Mouse (Mus musculus): ENCODE results near the gene Fam170b. TPM values are rescaled to one million over a fixed set of nuclear protein-coding genes. Genes with fewer than 3 reads are reported as not detected.

The Fam170b gene
- total RNA-seq, 2 experiments from 2014 or later = not detected

DNA sequence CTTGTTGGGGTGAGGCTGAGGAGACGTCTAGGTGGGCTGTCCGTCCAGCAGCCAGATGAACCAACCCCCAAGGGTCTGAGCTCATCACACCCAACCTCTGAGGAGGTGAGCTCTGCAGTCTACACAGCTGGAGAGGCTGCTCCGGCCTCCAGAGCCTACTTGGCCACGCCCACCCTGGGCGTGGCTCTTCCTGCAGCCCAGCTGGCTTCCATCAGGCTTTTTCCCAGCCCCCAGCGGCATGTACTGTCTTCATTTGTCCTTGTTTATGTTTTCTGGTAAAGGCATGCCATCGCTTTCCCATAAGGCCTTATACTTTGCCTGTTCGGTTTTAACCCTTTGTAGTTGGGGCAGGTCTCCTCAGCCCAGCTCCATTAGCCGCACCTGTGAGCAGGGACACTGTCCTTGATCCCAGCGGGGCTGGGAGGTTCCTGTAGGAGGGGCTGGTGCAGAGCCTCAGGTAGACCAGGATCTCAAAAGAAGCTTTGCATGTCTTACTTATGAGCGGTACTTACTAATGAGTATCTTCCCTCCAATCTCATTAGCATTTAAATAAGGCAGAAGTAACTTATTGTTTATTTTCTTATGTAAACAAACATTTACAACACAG is 8.2 kb upstream of the Fam170b start:
- DNase-seq = peak; percentile 68 to 74
- intact Hi-C loops (cut with DNase I) = no loop called here

- intact Hi-C loops (cut with DNase I) = no loop called here
- peak; percentile 63 to 66 for DNase-seq
These were observed 6.6 kb upstream of the Fam170b start for GRCm38 (mm10) chr14:32827165-32827564.

DNA sequence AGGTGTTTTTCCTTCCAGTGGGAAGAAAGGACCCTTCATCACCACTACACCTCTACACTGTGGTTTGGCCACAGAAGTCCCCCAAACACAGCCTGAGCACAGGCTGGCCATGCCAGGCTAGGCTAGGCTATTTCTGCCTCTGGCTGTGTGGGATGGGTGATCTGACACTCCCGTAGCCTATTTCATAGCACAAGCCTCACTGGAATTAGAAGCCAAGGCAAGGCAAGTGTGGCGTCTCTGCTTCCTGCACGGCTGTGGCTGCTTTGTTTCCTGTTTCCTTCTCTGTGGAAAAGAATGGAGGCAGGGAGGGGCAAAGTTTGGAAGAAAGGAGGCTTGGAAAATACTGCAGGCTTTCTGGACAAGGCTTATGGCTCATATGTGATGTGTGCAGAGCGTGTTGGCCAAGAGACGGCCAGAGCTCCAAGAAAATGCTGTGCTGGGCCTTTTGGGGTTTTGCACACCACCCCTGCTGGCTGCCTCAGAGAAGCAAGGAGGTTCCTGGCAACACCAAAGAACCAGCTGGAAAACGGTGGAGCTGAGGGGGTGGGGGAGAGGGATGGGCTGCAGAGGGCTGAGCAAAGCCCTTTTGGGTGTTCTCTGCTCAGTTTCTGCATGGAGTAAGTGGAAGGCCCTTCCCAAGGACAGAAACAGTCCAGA is 5.6 kb upstream of the Fam170b start:
- intact Hi-C loops (cut with DNase I) = no loop called here
- peak; percentile 59 to 61 for DNase-seq

DNA sequence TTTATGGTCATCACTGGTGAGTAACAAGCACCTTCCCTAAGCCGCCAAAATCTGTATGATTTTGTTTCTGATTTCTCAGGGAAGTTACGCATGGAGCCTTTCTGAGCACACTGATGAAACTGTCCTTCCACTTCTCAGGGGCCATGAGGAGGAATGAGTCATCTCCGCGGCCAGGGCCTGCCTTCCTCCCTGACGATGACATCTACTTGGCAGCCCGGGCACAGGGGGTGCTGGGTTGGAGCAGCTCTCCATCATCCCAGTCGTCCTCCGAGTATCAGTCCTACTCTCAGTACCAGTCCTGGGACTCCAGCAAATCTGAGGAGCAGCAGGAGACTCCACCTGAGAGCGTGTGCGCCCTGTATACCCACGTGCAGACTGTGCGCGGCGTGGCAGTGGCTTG is 1.4 kb downstream of the Fam170b start:
- no peak for DNase-seq
- intact Hi-C loops (cut with DNase I) = no loop called here

DNA sequence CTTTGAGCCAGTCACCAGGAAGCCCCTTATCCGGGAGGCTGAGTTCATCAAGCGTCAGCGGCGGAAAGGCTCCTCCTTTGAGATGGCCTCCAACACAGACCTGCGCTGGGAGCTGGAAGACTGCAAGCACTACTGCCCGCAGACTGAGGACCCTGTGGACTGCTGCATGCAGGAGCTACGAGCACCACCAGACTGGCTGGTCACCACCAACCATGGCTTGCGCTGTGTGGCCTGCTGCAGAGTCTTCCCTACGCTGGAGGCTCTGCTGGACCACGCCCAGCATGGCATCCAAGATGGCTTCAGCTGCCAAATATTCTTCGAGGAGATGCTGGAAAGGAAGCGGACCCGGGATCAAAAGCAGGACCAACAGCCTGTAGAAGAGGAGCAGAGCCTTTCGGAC is 1.8 kb downstream of the Fam170b start:
- intact Hi-C loops (cut with DNase I) = no loop called here
- DNase-seq = no peak

GRCm38 (mm10) chr14:32836191-32836590 is 2.4 kb downstream of the Fam170b start:
- DNase-seq = no peak
- intact Hi-C loops (cut with DNase I) = no loop called here

DNA sequence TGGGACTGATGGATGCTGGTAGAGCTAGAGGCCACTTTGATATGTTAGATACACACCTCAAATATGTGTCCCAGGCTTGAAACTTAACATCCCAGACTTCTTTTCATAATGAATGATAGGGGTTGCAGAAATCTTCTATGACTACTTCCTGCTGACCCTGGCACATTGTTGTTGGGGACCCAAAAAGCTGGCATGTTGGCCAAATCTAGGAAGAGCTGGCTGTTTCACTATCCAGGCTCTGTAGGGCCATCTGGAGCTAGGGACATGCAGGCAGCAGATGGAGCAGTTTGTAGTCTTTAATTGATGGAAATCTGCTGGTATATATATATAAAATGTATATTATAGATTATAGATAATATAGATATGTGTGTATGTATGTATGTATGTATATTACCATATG is 8.3 kb downstream of the Fam170b start:
- DNase-seq = no peak
- intact Hi-C loops (cut with DNase I) = no loop called here

GRCm38 (mm10) chr14:32854059-32854458 is 20.3 kb downstream of the Fam170b start:
- intact Hi-C loops (cut with DNase I) = no loop called here
- no peak for DNase-seq

- intact Hi-C loops (cut with DNase I) = loop anchor here (5.0 kb wide), 1 partner anchor 84 kb away; no protein-coding TSS in a partner anchor
- no peak for DNase-seq
These were observed 22.5 kb downstream of the Fam170b start for GRCm38 (mm10) chr14:32856246-32856645.

DNA sequence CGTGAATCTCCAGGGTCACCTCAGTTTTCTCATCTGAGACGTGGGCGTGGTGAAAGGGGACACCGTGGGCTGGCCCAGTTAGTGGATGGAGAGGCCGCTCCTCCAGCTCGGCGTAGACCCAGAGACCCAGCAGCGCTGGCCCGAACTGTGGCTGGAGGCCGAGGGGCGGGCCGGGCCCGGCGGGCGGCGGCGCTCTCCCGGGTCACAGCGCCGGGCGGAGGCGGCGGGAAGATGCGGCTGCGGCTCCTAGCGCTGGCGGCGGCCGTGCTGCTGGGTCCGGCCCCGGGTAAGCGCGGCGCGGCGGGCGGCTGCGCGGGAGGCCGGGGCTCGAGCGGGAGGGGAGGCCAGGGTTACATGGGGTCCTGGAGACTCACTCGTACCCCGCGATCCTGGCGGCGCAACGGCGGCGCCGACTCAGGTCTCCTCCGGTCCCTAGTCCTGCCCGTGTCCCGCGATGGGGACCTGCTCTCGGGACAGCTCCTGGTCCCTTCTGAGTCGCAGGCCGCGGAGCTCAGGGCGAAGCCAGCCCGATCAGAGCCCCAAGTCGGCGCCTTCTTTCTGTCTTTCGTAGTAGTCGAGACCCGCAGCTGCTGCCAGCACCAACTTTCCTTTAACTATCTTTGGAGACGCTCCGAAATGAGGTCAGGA is 23.0 kb downstream of the Fam170b start, which contains the start of gene Vstm4:
TSS of gene Vstm4 (plus strand) at position 76 of the 648 bp plus-strand sequence.
- DNase-seq = peak; percentile 85 to 86
- intact Hi-C loops (cut with DNase I) = loop anchor here (5.0 kb wide), 1 partner anchor 85 kb away; no protein-coding TSS in a partner anchor

DNA sequence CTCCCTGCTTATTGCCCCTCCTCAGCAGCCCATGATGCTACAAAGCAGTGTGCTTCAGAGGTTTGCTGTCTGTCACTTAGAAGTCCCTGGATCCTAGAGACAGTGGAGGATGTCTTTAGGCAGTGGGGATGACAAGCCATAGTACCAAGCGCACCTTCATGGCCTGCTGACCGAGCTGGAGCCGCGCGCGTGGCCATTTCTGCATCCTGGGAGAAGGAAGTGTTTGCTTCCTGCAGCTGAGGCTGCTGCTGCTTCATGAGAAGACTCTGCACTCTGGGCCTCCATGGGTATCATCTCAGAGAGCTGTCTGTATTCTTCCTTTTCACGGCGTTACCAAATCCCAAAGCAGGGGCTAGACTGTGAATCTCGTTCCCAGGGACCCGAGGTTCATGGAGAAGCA is 24.6 kb downstream of the Fam170b start:
- no peak for DNase-seq
- intact Hi-C loops (cut with DNase I) = loop anchor here (5.0 kb wide), 1 partner anchor 86 kb away; no protein-coding TSS in a partner anchor

DNA sequence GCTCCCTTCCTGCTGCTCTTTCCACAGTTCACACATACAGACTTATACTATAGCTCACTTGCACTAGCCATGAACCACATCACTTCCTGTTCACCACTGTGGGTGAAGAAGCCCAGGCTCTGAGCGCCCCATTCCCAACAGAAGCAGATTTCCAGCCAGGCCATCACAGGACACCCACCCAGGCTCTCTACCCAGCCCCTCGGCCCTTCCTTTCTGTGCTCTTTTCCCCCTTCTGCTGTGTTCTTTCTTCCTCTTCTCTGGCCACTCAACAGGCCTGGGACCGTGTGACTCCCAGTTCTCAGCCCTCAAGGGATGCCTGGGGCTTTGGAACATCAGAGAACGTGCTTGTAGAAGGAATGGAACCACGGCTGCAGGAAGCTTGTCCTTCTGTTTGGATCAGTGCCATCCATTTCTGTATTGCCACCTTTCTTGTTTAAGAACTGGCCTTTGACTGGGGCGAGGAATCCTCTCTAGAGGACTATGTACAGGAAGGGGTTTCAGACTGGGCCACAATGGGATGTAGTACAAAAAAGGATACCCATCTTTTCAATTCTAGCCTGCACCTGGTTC is 25.3 kb downstream of the Fam170b start:
- intact Hi-C loops (cut with DNase I) = loop anchor here (5.0 kb wide), 1 partner anchor 87 kb away; no protein-coding TSS in a partner anchor
- DNase-seq = no peak

DNA sequence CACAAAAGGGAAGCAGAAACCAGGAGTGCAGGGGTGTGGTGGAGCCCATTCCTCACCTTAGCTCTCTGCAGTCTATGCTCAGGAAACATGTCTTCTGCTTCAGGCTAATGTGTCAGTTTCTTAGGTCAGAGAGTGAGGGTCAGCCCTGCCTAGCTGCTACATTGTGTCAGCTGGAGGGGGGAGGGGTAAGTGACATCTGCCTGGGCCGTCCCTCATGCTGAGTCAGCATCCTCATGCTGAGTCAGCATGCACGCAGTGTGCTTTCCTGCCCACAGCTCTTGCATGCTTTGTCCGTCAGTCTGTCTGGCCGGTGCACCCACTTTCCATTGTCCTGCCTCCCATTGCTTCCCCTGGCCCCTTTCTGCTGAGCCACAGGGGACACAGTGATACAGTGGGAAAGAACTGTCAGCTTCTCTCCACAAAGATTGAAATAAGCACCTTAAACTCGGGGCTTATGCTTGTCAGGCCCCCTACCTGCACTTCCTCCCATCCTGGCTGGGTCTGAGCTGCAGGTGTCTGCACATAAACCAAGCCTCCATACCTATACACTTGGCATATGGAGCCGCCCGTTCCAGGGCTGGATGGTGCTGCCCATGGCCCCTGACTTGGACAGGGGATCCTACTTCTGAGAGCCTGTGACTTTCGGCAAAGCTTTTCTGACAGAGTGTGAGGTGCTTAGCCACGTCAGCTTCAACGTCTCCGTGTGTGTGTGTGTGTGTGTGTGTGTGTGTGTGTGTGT is 26.2 kb downstream of the Fam170b start:
- intact Hi-C loops (cut with DNase I) = loop anchor here (5.0 kb wide), 1 partner anchor 88 kb away; no protein-coding TSS in a partner anchor
- no peak for DNase-seq

DNA sequence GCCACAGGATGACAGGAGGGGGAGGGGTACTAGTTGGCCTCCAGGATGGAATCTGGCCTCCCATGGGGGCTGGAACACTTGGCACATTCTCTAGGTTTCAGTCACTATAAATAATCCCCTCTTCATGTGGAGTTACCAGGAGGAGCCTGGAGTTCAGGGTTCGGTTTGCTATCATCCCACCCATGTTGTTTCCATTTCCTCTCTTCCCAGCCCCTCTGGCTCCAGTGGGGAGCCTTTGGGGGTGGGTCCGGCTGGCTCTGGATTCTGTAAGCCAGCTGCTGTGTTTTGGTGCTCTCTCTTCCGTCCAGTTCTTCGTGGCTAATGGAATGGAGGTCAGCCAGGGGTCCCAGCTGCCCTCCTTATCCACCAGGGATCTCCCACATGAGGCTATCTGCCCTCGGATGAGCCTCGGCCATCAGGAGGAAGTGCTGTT is 27.4 kb downstream of the Fam170b start:
- intact Hi-C loops (cut with DNase I) = no loop called here
- peak; percentile 59 to 75 for DNase-seq

- intact Hi-C loops (cut with DNase I) = no loop called here
- no peak for DNase-seq
These were observed 27.9 kb downstream of the Fam170b start for GRCm38 (mm10) chr14:32861656-32862055.

DNA sequence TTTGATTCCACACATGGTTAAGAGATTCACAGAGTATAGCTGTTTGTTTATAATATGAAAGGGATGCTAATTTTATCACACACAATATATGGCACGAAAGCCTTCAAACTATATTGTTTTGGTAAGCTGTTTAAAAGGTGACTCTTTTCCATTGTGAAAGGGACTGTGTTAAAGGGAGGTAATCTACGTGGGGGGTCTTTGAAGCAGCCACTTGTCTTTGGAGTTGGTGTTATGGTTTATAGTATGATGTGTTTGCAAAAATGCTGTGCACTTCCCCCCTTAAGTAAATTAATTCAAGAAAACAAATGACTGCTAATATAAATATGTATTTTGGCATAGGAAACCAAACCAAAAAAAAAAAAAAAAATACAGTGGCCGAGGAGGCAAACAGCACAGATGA is 31.6 kb downstream of the Fam170b start:
- intact Hi-C loops (cut with DNase I) = no loop called here

GRCm38 (mm10) chr14:32871963-32872362 is 38.2 kb downstream of the Fam170b start:
- no peak for DNase-seq
- intact Hi-C loops (cut with DNase I) = no loop called here

More for the DNA sequence above, 31.6 kb downstream of the Fam170b start:
- DNase-seq = no peak

DNA sequence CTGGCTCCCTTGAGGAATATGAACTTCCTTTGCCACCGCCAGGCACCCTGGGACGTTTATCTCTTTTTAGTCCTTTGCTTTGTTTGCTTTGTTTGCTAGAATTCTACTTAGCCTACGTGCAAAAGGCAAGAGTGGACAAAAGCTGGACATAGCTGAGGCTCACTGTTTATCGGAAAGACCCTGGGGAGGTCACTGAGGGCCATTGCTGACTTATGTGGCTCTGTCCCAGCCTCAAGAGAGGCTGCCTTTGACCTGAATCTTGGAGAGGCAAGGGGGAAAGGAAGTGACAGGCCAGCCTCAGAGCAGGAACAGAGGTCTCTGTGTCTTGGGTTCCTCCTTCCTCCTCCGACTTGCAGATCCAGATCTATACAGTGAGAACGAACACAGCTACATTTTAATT is 43.8 kb downstream of the Fam170b start:
- intact Hi-C loops (cut with DNase I) = no loop called here

GRCm38 (mm10) chr14:32880332-32880731 is 46.6 kb downstream of the Fam170b start:
- DNase-seq = no peak
- intact Hi-C loops (cut with DNase I) = no loop called here

More for the DNA sequence above, 43.8 kb downstream of the Fam170b start:
- no peak for DNase-seq

DNA sequence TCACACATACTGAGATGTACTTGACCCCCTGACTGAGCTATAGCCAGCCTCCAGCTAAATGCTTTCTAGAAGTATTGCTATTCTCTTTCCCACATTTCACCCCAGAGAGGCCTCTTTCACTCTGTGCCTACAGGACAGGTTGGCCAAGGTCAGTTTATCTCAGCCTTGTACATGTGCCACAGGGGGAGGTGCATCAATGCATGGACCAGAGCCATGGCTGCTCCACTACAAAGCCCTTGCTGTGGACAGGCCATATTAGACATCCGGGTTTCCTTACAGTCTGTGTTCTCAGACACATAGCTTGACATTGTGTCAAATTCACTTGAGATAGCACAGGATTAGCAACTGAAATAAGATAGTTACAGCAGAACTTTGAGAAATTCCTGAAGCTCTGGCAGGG is 47.9 kb downstream of the Fam170b start:
- intact Hi-C loops (cut with DNase I) = no loop called here
- peak; percentile 45 to 74 for DNase-seq
